Mouse (Mus musculus): Measurements from ENCODE around the gene Eif4g3.

Gene Eif4g3

DNA sequence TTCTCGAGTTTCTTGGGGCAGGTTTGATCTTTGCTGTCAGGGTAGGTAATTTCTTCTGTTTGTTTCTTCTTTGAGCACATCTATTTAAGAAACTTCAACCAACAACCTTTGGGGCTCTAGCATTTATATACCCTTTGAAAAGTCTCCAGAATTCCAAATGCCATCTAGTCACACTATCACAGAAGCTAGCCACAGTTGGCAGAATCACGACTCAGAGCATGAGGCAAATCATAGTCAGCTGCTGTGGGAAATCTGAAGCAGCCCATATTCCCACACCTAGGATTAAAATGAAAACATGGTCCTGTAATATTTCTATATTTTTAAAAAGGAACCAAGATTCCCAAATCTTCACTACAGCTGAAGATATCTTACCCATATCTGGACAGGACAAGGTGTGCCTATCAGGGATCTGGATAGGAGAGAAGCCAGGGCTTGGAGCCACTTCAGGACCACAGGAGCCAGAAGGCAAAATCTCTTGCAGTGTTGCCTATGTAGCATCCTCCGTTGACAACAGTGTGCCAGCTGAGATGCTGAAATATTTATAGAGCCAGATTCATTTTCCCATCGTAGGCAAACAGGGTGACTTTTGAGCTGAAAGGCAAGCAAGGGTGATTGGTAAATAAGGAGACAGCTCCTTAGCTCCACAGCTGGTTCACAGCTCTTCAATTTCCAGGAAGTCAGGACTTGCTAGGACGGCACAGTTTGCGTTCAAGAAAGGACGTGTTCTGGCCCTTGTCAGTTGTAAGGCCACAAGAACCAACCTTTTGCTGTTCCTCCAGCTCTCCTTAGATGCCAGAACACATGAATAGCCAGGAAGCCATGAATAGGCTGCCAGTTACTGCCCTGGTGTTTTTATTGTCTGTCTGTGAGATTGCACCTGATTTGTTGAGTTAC lies 70.8 kb downstream of the Eif4g3 start:
- no peak for DNase-seq (ENCODE audit: low spot score in 2 of 2)

DNA sequence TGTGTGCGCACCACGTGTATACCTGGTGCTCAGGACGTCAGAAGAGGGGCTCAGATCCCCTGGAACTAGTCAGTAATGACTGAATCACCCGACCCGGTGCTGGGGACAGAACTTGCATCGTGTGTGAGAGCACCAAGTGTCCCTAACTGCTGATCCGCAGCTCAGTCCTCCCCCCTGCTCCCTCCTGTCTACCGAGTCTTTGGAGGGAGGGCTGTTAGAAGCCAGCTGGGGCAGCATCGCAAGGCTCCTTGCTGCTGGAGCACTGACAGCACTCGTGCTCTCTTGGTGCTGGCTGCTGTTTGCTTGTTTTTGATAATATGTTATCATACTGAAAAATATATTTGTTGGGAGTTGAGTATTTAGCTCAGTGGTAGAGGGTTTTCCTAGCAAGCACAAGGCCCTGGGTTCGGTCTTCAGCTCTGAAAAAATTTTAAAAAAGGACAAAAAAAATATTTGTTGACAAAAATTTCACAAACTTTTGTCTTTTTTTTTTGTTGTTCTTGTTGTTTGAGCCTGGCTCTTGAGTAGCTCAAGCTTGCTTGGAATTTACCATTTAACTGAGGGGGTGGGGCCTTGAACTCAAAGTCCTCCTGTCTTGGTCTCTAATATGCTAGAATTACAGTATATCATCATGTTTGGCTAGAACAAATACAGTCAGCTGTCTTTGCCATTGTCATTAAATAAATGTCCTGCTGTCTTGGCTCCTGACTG lies 72.2 kb downstream of the Eif4g3 start:
- no peak for DNase-seq (ENCODE audit: low spot score in 2 of 2)

DNA sequence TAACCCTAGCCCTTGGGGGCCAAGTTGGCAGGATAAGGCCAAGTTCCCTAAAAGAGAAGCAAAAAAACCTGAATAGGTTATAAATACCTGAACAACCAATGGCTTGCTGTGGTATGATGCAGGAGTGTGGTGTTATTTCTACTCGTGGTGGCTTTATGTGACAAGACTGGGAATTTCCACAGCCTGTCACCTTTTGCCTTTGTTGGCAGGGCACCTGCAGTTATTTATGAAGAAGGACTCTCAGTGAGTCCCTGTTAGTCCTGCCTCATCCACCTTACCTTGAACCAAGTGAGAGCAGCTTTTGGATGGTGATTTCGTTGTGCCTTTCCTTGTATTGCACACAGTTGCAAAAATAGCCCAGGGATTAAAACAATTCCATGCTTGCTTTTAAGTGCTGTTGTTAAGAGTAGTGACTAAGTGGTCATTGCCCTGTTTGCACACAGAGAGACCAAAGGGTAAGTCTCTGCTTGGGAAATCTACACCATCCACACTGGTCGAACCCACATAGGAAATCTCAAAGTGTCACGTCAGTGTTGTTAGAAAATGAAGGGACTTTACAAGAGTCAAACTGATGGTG lies 72.9 kb downstream of the Eif4g3 start:
- DNase-seq (ENCODE audit: low spot score in 2 of 2): no peak

- DNase-seq (ENCODE audit: low spot score in 2 of 2): no peak
Measured at GRCm38 (mm10) chr4:138066421-138066820, 73.6 kb downstream of the Eif4g3 start.

DNA sequence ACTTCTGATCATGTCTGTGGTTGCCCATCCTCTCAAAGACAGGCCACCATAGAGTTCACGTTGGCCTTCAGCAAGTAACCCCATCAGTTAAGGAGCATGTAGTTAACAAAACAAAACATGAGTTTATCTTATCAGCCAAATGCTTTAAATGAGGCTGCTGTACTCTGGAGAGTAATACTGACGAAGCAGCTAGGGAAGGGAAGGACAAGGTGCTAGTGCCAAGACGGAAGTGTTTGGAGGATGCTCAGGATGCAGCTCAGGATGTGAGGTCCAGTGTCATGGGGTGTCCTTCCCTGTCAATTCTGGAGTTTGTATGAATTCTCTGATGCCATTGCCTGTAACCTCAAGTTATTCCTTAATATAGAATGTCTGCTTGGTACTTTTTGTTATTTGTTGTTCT lies 75.0 kb downstream of the Eif4g3 start:
- no peak for DNase-seq (ENCODE audit: low spot score in 2 of 2)

- DNase-seq (ENCODE audit: low spot score in 2 of 2): no peak
Measured at GRCm38 (mm10) chr4:138068598-138068997, 75.8 kb downstream of the Eif4g3 start.

GRCm38 (mm10) chr4:138069371-138069770 lies 76.5 kb downstream of the Eif4g3 start:
- no peak for DNase-seq (ENCODE audit: low spot score in 2 of 2)

DNA sequence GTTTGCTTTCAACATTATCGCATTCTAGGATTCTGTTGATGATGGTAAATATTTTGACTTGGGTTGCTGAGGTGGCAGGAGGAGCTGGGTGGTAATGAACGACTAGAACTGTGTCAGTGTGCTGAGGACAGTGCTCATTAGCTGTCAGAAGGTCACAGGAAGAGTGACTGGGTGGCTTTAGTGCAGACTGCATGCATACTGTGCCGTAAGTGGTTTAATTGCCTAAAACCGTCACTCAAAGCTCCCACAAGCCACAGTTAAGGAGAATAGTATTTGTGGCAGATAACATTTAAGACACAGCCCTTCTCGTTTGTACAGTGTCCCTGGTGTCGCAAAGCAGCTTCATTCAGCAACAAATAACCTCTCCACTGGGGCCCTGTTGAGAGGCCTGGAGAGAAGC lies 78.7 kb downstream of the Eif4g3 start:
- DNase-seq (ENCODE audit: low spot score in 2 of 2): no peak

DNA sequence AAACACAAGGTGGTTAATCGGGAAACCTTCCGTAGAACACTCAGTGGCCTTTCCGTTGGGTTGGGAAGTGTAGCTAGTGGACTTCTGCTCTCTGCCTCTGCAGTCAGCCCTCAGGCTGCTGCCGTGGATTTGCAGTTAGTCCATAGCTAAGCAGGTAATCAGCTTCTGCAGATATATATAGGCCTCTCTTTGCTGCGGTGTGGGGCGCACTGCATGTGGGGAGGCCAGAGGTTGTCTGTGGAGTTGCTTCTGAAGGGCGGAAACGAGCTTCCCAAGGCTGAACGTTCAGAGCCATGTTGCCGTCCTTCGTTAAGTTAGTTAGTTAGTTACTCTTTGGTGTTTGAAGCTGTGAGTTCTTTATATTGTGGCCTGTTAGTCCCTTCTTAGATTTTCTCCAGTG lies 80.3 kb downstream of the Eif4g3 start:
- DNase-seq (ENCODE audit: low spot score in 2 of 2): no peak

DNA sequence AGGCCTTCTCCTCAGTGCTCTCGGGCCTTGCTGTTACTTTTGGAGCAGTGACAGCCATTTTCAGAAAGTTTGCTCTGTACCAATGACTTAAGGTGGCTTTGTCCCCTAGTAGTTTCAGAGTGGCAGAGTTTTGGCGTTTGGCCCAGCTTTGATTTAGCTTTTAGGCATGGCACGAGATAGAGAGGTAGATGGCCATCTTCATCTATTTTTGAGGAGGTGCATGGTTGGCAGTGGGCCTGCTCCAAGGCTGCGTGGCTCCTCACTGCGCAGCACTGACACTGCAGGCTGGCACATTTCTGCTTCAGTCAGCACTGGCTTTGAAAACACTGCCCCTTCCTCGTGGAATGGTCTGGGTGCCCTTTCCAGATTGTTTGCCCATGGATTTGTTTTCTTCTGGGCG lies 80.7 kb downstream of the Eif4g3 start:
- no peak for DNase-seq (ENCODE audit: low spot score in 2 of 2)

- DNase-seq (ENCODE audit: low spot score in 2 of 2): no peak
Measured at GRCm38 (mm10) chr4:138074896-138075584, 82.2 kb downstream of the Eif4g3 start.

GRCm38 (mm10) chr4:138077663-138078295 lies 85.0 kb downstream of the Eif4g3 start:
- DNase-seq (ENCODE audit: low spot score in 2 of 2): no peak

DNA sequence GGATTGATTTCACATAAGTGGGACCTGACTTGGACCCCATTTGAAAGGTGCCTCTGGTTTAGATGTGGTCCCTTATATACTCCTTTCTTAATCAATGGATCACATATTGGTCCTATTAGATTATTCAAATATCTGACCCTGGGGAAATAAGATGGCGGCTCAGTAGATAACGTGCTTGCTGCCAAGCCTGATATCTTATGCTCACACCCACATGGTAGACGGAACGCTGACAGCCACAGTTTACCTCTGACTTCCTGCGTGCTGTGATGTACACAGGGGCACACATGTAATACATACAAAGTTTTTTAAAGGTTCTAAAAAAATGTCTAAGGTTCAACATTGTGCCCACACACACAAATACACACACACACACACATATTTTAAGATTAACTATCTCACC lies 86.4 kb downstream of the Eif4g3 start:
- DNase-seq (ENCODE audit: low spot score in 2 of 2): no peak

GRCm38 (mm10) chr4:138082466-138082865 lies 89.6 kb downstream of the Eif4g3 start:
- DNase-seq (ENCODE audit: low spot score in 2 of 2): no peak

GRCm38 (mm10) chr4:138084103-138084502 lies 91.3 kb downstream of the Eif4g3 start:
- no peak for DNase-seq (ENCODE audit: low spot score in 2 of 2)

- DNase-seq (ENCODE audit: low spot score in 2 of 2): no peak
Measured at GRCm38 (mm10) chr4:138084851-138085573, 92.2 kb downstream of the Eif4g3 start.

DNA sequence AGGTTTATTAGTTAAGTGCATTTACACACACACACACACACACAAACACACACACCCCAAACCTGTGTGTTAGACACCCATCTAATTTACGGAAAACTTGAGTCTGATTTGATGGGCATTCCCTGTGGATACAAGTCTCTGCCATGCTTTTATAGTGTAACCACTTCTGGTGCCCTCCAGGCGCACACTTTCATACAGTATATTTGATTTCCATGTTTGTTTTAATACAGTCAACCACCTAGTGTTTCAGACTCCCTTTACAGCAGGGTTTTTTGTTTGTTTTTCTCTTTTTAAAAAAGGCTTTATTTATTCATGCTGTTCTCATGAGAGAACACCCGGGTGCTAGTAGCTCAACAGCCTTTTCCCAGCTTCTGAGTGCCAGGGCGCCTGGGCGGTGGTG lies 94.1 kb downstream of the Eif4g3 start:
- DNase-seq (ENCODE audit: low spot score in 2 of 2): no peak

GRCm38 (mm10) chr4:138089512-138089911 lies 96.7 kb downstream of the Eif4g3 start:
- DNase-seq (ENCODE audit: low spot score in 2 of 2): no peak

- DNase-seq (ENCODE audit: low spot score in 2 of 2): no peak
Measured at GRCm38 (mm10) chr4:138091562-138092194, 98.9 kb downstream of the Eif4g3 start.

- DNase-seq (ENCODE audit: low spot score in 2 of 2): no peak
Measured at GRCm38 (mm10) chr4:138100456-138100855, 107.6 kb downstream of the Eif4g3 start.
